Mouse (Mus musculus): ENCODE measurements around the gene Hpd. TPM values are rescaled to one million over a fixed set of nuclear protein-coding genes. Genes with fewer than 3 reads are reported as not detected.

Hpd gene
- polyA plus RNA-seq, 1 experiment from 2014 or later, result 1.9 TPM

DNA sequence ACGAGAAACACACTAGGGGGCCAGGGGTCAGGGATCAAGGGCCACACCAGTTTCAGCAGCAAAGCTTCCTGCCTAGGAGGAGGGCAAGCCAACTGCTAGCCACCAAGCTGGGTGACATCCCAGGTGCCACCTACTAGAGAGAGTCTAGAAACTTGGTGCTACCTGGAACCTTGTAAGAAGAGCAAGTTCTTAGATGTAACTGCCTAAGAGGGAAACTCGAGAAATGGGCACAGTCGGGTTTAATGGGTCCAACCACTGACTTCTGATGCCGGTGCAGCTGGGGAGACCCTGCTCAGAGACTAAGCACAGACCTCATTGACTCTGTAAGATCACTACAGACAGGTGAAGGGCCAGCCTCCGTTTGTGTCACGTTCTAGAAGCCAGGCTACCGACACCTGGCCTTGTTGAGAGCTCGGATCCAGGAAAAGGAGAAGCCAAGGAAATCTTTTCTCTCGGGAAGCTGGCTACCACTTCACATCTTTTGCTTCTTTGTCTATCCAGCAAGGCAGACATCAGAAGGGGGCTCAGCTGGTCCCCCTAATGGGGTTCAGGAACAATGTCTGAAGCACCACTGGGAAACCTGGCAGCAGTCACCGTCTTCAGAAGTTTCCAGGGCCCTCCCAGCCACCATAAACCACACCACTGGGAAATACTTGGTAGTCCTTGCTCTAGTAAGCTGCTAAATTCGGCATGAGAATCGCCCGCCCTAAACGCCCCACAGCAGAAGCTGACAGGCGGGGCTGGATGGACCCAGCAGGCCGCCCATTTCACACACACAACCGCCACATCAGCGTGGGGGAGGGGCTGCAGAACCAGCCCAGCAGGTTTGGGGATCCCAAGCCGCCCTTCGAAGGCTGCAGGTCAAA, 45.2 kb downstream of the Hpd start:
- peak overlapping the region; percentile 100 for H3K27ac ChIP-seq (ENCODE audit: low read depth)
- ATAC-seq (replicated peaks; ENCODE audit: low FRiP score, low TSS enrichment, low read depth) (no peak), DNase-seq (ENCODE audit: low spot score) (peak; percentile 94)
- H3K9ac ChIP-seq (ENCODE audit: low read length), result peak overlapping the region; percentile 99
- peaks cover 52% of the 10 kb centered on the region for H3K4me1 ChIP-seq (replicated peaks; ENCODE audit: control insufficient read depth, insufficient read depth, low read length)
- H3K36me3 ChIP-seq (ENCODE audit: control insufficient read depth, insufficient read depth, low read length), result peaks cover 4% of the 10 kb centered on the region
- 3% methylated on average over 20 of the region's 20 CpGs for WGBS
- peak overlapping the region; percentile 89 for H3K4me3 ChIP-seq (ENCODE audit: low read depth, low read length)
- H3K9me3 ChIP-seq (ENCODE audit: control insufficient read depth, low read length), result no peaks in the 10 kb centered on the region
- H3K4me2 ChIP-seq (ENCODE audit: low read length), result peak overlapping the region; percentile 100
- no peaks in the 10 kb centered on the region for H3K27me3 ChIP-seq (replicated peaks; ENCODE audit: control insufficient read depth, insufficient read depth, low read length)

DNA sequence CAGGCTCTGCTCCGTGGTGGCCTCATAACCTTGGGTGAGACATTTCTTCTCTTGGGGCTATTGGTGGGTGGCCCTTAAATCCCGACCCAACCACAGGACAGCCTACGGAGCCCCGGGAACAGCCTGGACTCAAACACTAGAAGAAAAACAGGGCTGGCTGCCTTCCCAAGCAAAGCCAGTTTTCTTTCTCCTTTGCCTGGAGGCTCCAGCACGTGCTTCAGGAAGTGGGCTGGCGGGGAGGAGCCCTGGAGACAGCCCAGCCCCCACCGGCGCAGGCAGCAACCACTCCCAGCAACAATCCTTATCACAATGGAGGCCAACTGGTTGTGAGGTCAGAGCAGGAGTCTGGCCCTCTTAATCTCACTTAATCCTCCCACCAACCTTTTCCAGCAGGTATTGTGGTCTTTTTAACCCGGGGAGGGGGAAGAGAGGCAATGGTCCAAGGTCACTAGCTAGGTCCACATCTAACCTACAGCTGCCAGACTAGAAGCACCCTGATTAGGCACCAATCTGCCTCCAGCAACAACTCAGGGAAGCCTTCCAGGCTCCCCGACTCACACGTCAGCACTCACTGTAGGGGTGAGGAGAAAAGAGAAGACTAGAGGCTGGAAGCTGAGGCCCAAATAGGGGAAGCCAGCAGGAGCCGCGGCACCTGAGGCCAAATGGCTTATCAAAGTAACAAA, 46.0 kb downstream of the Hpd start:
- under 1% methylated on average over 13 of the region's 13 CpGs for WGBS

DNA sequence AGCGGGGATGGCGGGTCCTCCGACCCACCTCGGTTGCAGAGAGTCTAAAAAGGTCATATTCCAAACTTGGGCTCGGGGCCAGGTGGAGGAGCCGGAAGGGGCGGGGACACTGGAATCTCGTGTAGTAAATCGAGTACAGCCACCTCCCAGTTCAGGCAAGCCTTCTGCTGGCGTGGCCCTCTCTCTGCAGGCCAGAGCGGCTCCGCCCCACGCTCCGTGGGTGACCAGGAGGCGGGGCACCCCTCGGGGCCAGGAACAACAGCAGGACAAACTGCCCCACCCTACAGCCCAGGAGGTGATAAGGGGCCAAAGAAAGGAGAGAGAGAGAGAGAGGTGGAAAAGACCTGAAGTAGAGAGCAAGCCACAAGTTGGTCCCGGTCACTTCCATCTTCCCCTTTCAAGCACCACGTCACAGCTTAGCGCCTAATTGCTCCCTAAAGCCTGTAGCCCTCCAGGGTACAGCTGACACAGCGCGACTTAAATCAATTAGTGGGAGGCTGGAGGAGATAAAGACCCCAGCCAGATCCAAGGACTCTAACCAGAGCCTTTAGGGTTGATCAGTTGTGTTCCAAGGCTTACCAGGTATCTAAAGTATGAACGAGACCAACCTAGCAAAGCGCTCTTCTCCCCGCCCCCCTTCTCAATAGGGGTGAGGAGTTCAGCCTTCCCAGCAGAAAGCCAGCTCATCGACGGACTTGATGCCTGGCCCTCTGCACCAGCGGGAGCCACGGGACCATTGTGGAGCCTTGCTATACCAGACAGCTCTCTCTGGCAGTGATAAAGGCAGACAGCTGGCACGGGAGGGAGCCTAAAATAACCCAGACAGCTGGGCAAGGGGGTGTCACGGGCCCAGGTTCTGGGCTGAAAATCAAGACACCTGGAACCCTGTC, 46.8 kb downstream of the Hpd start:
- Histone ChIP-seq H3K4me2 (ENCODE audit: low read length) (peak overlapping the region; percentile 100), H3K27ac (ENCODE audit: low read depth) (peak overlapping the region; percentile 100), H3K9ac (ENCODE audit: low read length) (peak overlapping the region; percentile 99), H3K9me3 (ENCODE audit: control insufficient read depth, low read length) (no peaks in the 10 kb centered on the region), H3K36me3 (ENCODE audit: control insufficient read depth, insufficient read depth, low read length) (peaks cover 4% of the 10 kb centered on the region), H3K27me3 (replicated peaks; ENCODE audit: control insufficient read depth, insufficient read depth, low read length) (no peaks in the 10 kb centered on the region), H3K4me1 (replicated peaks; ENCODE audit: control insufficient read depth, insufficient read depth, low read length) (peaks cover 60% of the 10 kb centered on the region), H3K4me3 (ENCODE audit: low read depth, low read length) (peak overlapping the region; percentile 89)
- ATAC-seq (replicated peaks; ENCODE audit: low FRiP score, low TSS enrichment, low read depth) (peak; percentile 16; the same call in 1 of the 2 replicates), DNase-seq (ENCODE audit: low spot score) (peak; percentile 82)
- 5% methylated on average over 30 of the region's 30 CpGs for WGBS

More for the DNA sequence above, 46.0 kb downstream of the Hpd start:
- H3K36me3 ChIP-seq (ENCODE audit: control insufficient read depth, insufficient read depth, low read length), result peaks cover 4% of the 10 kb centered on the region
- H3K4me3 ChIP-seq (ENCODE audit: low read depth, low read length), result peak overlapping the region; percentile 89
- DNase-seq (ENCODE audit: low spot score), result peak; percentile 85
- no peaks in the 10 kb centered on the region for H3K9me3 ChIP-seq (ENCODE audit: control insufficient read depth, low read length)
- H3K4me2 ChIP-seq (ENCODE audit: low read length), result peak overlapping the region; percentile 100
- H3K4me1 ChIP-seq (replicated peaks; ENCODE audit: control insufficient read depth, insufficient read depth, low read length), result peaks cover 60% of the 10 kb centered on the region
- H3K27ac ChIP-seq (ENCODE audit: low read depth), result peak overlapping the region; percentile 100
- ATAC-seq (replicated peaks; ENCODE audit: low FRiP score, low TSS enrichment, low read depth), result peak; percentile 33
- H3K9ac ChIP-seq (ENCODE audit: low read length), result peak overlapping the region; percentile 99
- no peaks in the 10 kb centered on the region for H3K27me3 ChIP-seq (replicated peaks; ENCODE audit: control insufficient read depth, insufficient read depth, low read length)

DNA sequence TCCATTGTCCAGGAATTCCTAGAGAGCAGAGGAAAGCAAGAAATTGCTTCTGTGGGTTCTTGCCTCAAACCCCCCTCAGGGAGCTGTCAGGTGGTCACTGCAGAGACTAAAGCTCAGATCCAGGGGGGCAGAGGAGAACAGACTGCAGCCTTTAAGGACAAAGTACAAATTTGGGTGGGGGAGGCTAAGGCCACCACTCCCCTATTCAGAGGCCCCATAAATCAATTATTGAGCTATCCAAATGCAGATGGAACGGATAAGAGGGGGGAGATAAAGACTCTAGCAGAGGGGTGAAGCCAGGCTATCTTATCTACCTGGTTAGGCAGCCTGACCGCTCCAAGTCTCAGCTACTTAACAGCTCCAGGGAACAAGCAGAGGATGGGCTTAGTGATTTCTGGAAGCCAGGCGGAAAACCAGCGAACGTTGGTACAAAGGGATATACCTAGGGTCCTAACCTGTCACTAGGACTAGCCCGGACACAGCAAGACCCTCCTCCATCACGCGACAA, 47.6 kb downstream of the Hpd start:
- Histone ChIP-seq H3K27ac (ENCODE audit: low read depth) (peak overlapping the region; percentile 100), H3K9me3 (ENCODE audit: control insufficient read depth, low read length) (no peaks in the 10 kb centered on the region), H3K4me1 (replicated peaks; ENCODE audit: control insufficient read depth, insufficient read depth, low read length) (peaks cover 60% of the 10 kb centered on the region), H3K9ac (ENCODE audit: low read length) (peak overlapping the region; percentile 34), H3K4me2 (ENCODE audit: low read length) (peak overlapping the region; percentile 100), H3K27me3 (replicated peaks; ENCODE audit: control insufficient read depth, insufficient read depth, low read length) (no peaks in the 10 kb centered on the region), H3K4me3 (ENCODE audit: low read depth, low read length) (peak overlapping the region; percentile 89), H3K36me3 (ENCODE audit: control insufficient read depth, insufficient read depth, low read length) (peaks cover 4% of the 10 kb centered on the region)
- DNase-seq (ENCODE audit: low spot score), result no peak
- WGBS, result 27% methylated on average over 8 of the region's 8 CpGs
- ATAC-seq (replicated peaks; ENCODE audit: low FRiP score, low TSS enrichment, low read depth), result no peak

DNA sequence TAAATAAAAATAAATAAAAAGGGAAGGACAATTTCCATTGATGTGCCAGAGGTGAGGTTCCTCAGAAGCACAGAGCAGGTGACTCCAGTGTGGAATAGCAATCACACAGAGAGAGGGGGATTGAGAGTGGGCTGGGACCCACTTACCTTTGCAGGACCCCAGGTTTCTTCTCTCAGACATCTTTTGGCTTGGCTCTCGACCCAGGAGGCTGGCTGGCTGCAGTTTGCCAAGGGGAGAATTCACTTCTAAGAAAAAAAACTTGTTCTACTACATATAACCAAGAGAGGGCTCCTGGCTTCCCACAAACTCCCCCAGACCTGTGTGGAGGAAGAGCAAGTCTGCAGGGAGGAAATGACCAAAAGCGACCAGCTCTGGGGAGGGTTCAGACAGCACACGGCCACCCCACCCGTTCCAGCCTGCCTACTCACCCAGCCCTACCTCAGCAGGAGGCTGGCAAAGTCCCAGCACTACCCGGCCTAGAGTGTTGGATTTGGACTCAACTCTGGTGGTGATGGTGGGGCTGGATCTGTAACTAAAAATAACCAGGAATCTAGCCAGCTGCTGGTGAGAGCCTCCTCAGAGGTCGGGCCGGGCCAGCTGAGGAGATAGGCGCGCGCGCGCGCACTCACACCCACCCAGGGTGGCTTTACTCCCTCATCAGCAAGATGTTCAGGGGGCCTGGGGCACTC, 48.2 kb downstream of the Hpd start:
- Histone ChIP-seq H3K4me2 (ENCODE audit: low read length) (peak overlapping the region; percentile 100), H3K9ac (ENCODE audit: low read length) (no peak overlapping the region), H3K36me3 (ENCODE audit: control insufficient read depth, insufficient read depth, low read length) (peaks cover 4% of the 10 kb centered on the region), H3K4me3 (ENCODE audit: low read depth, low read length) (no peak overlapping the region), H3K4me1 (replicated peaks; ENCODE audit: control insufficient read depth, insufficient read depth, low read length) (peaks cover 60% of the 10 kb centered on the region), H3K27ac (ENCODE audit: low read depth) (peak overlapping the region; percentile 100), H3K27me3 (replicated peaks; ENCODE audit: control insufficient read depth, insufficient read depth, low read length) (no peaks in the 10 kb centered on the region), H3K9me3 (ENCODE audit: control insufficient read depth, low read length) (no peaks in the 10 kb centered on the region)
- 21% methylated on average over 13 of the region's 13 CpGs for WGBS
- ATAC-seq (replicated peaks; ENCODE audit: low FRiP score, low TSS enrichment, low read depth), result no peak
- DNase-seq (ENCODE audit: low spot score), result peak; percentile 61

DNA sequence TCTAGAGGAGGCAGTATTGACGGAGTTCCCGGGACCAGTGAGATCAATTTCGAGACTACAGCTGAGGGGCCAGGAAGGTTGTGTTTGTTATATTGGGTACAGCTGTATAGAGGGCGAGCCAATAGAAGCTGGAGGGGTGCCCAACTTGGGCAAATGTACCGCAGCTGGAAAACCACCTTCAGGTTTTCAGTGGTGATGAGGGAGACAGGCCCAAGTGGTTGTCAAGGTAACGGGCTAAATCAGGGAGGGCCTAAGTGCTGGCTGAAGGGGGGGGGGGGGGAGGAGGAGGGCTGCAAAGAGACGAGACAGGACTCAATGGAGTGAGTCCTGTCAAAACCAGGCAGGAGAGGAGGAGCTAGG, 48.8 kb downstream of the Hpd start:
- peaks cover 60% of the 10 kb centered on the region for H3K4me1 ChIP-seq (replicated peaks; ENCODE audit: control insufficient read depth, insufficient read depth, low read length)
- peaks cover 4% of the 10 kb centered on the region for H3K36me3 ChIP-seq (ENCODE audit: control insufficient read depth, insufficient read depth, low read length)
- H3K9ac ChIP-seq (ENCODE audit: low read length), result no peak overlapping the region
- H3K27me3 ChIP-seq (replicated peaks; ENCODE audit: control insufficient read depth, insufficient read depth, low read length), result no peaks in the 10 kb centered on the region
- DNase-seq (ENCODE audit: low spot score) (no peak), ATAC-seq (replicated peaks; ENCODE audit: low FRiP score, low TSS enrichment, low read depth) (no peak)
- peak overlapping the region; percentile 24; the same call in 1 of the 2 replicates for H3K4me2 ChIP-seq (ENCODE audit: low read length)
- peak overlapping the region; percentile 100; the same call in 1 of the 2 replicates for H3K27ac ChIP-seq (ENCODE audit: low read depth)
- no peak overlapping the region for H3K4me3 ChIP-seq (ENCODE audit: low read depth, low read length)
- 25% methylated on average over 6 of the region's 7 CpGs for WGBS
- H3K9me3 ChIP-seq (ENCODE audit: control insufficient read depth, low read length), result no peaks in the 10 kb centered on the region

DNA sequence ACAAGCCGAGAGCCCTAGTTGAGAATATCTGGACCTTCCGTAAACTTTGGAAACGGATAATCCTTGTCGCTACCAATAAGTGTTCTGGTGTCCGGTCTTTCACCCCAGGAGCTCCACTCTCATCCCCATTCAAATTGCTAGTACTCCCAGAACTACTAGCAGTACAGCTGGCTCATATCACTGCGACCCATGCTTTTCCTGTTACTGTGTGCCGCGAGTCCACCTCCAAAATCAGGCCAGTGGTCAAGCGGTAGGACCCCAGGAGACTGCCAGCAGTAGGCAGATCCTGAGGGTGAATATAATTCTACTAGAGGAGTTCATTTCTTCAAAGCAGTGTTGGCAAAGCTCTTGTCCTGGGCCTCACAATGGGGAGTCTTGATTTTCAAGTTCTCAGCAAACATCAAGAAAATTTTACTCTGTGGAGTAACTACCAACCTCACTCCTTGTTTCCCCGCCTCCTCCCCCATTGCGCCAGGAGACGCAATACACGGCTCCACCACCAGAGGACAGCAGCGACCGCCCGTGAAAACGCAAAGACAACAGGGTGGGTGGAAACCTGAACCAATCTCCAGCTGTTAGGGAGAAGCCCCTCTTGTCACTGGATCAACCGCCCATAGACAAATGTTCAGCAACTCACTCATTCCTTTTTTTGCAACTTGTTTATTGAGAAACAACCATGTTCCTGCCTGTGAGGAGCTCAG, 49.3 kb downstream of the Hpd start:
- peak overlapping the region; percentile 100; the same call in 1 of the 2 replicates for H3K27ac ChIP-seq (ENCODE audit: low read depth)
- no peaks in the 10 kb centered on the region for H3K9me3 ChIP-seq (ENCODE audit: control insufficient read depth, low read length)
- no peak for ATAC-seq (replicated peaks; ENCODE audit: low FRiP score, low TSS enrichment, low read depth)
- peak; percentile 99 for DNase-seq (ENCODE audit: low spot score)
- H3K27me3 ChIP-seq (replicated peaks; ENCODE audit: control insufficient read depth, insufficient read depth, low read length), result no peaks in the 10 kb centered on the region
- H3K4me2 ChIP-seq (ENCODE audit: low read length), result peak overlapping the region; percentile 69
- H3K4me1 ChIP-seq (replicated peaks; ENCODE audit: control insufficient read depth, insufficient read depth, low read length), result peaks cover 60% of the 10 kb centered on the region
- WGBS, result 20% methylated on average over 18 of the region's 18 CpGs
- H3K36me3 ChIP-seq (ENCODE audit: control insufficient read depth, insufficient read depth, low read length), result peaks cover 4% of the 10 kb centered on the region
- H3K4me3 ChIP-seq (ENCODE audit: low read depth, low read length), result 0 out of 2 replicates have a peak overlapping the region, but pooled peaks have one; percentile 33
- no peak overlapping the region for H3K9ac ChIP-seq (ENCODE audit: low read length)
